Mouse (Mus musculus): ENCODE measurements around the gene Olfr150. TPM values are rescaled to one million over a fixed set of nuclear protein-coding genes. Genes with fewer than 3 reads are reported as not detected.
"Not testable (repeated sequence)": the region's sequence is repeated elsewhere in the genome, so short reads cannot be mapped to it uniquely, and the experiment has no call there.

Gene Olfr150
- polyA plus RNA-seq (2012; rRNA removed) (not detected in 2 replicates), polyA plus RNA-seq (2014; fragmentation: Nextera tagmentation; extraction: Ambion mirVana) (not detected in 2 replicates)

GRCm38 (mm10) chr9:39730678-39731077, at the start of gene Olfr150:
Olfr150 (plus strand) TSS chr9:39730978.
- no peak for ATAC-seq (ENCODE audit: insufficient read depth)
- no peak within 1 kb of the TSS for H3K4me3 ChIP-seq (ENCODE audit: insufficient read depth in 1 of 2, low read depth in 2 of 2, low read length in 2 of 2)
- H3K36me3 ChIP-seq (replicated peaks; ENCODE audit: control insufficient read depth, insufficient read depth, low read depth): no peaks in the 10 kb centered on the region
- H3K9ac ChIP-seq (replicated peaks): no peak within 1 kb of the TSS
- H3K9me3 ChIP-seq (ENCODE audit: control insufficient read depth, low read length): no peaks in the 10 kb centered on the region
- no peaks in the 10 kb centered on the region for H3K4me1 ChIP-seq (replicated peaks; ENCODE audit: control insufficient read depth in 2 of 2, insufficient read depth in 2 of 2, low read length in 1 of 2)
- DNase-seq (ENCODE audit: low read depth in 3 of 3, low spot score in 3 of 3): no peak
- H3K27ac ChIP-seq: no peak within 1 kb of the TSS
- TF ChIP-seq EP300 (IDR thresholded peaks at IDR 0.05; ENCODE audit: low read depth): no peak
- TF ChIP-seq CTCF (IDR thresholded peaks at IDR 0.05; ENCODE audit: low read depth): no peak
- no peak within 1 kb of the TSS for H3K4me2 ChIP-seq (ENCODE audit: low read depth)
- H3K27me3 ChIP-seq (ENCODE audit: control insufficient read depth, insufficient read depth, low read length): no peaks in the 10 kb centered on the region

GRCm38 (mm10) chr9:39701123-39701522, 29.7 kb upstream of the Olfr150 start:
- not testable (repeated sequence) for H3K4me2 ChIP-seq (ENCODE audit: low read depth); H3K36me3 ChIP-seq (replicated peaks; ENCODE audit: control insufficient read depth, insufficient read depth, low read depth); H3K9ac ChIP-seq (replicated peaks); H3K27ac ChIP-seq; H3K9me3 ChIP-seq (ENCODE audit: control insufficient read depth, low read length); ATAC-seq (ENCODE audit: insufficient read depth); H3K4me1 ChIP-seq (replicated peaks; ENCODE audit: control insufficient read depth in 2 of 2, insufficient read depth in 2 of 2, low read length in 1 of 2); H3K27me3 ChIP-seq (ENCODE audit: control insufficient read depth, insufficient read depth, low read length); H3K4me3 ChIP-seq (ENCODE audit: insufficient read depth in 1 of 2, low read depth in 2 of 2, low read length in 2 of 2); DNase-seq (ENCODE audit: low read depth in 3 of 3, low spot score in 3 of 3)
- WGBS (ENCODE audit: insufficient replicate concordance): 75% methylated on average over 7 of the region's 8 CpGs

GRCm38 (mm10) chr9:39707017-39707416, 23.8 kb upstream of the Olfr150 start, which contains the start of gene Olfr149:
Olfr149 (minus strand) TSS chr9:39707117.
- H3K9me3 ChIP-seq (ENCODE audit: control insufficient read depth, low read length): no peaks in the 10 kb centered on the region
- no peak within 1 kb of the TSS for H3K9ac ChIP-seq (replicated peaks)
- TF ChIP-seq EP300 (IDR thresholded peaks at IDR 0.05; ENCODE audit: low read depth): no peak
- no peak for TF ChIP-seq CTCF (IDR thresholded peaks at IDR 0.05; ENCODE audit: low read depth)
- H3K36me3 ChIP-seq (replicated peaks; ENCODE audit: control insufficient read depth, insufficient read depth, low read depth): no peaks in the 10 kb centered on the region
- no peak within 1 kb of the TSS for H3K4me3 ChIP-seq (ENCODE audit: insufficient read depth in 1 of 2, low read depth in 2 of 2, low read length in 2 of 2)
- no peak within 1 kb of the TSS for H3K4me2 ChIP-seq (ENCODE audit: low read depth)
- H3K4me1 ChIP-seq (replicated peaks; ENCODE audit: control insufficient read depth in 2 of 2, insufficient read depth in 2 of 2, low read length in 1 of 2): no peaks in the 10 kb centered on the region
- DNase-seq (ENCODE audit: low read depth in 3 of 3, low spot score in 3 of 3): no peak
- H3K27me3 ChIP-seq (ENCODE audit: control insufficient read depth, insufficient read depth, low read length): no peaks in the 10 kb centered on the region
- H3K27ac ChIP-seq: no peak within 1 kb of the TSS
- no peak for ATAC-seq (ENCODE audit: insufficient read depth)

- Histone ChIP-seq H3K27me3 (ENCODE audit: control insufficient read depth, insufficient read depth, low read length) (no peaks in the 10 kb centered on the region), H3K36me3 (replicated peaks; ENCODE audit: control insufficient read depth, insufficient read depth, low read depth) (no peaks in the 10 kb centered on the region), H3K4me3 (ENCODE audit: insufficient read depth in 1 of 2, low read depth in 2 of 2, low read length in 2 of 2) (no peak overlapping the region), H3K27ac (no peak overlapping the region), H3K4me1 (replicated peaks; ENCODE audit: control insufficient read depth in 2 of 2, insufficient read depth in 2 of 2, low read length in 1 of 2) (no peaks in the 10 kb centered on the region), H3K4me2 (ENCODE audit: low read depth) (no peak overlapping the region), H3K9ac (replicated peaks) (no peak overlapping the region), H3K9me3 (ENCODE audit: control insufficient read depth, low read length) (no peaks in the 10 kb centered on the region)
- ATAC-seq (ENCODE audit: insufficient read depth) (no peak), DNase-seq (ENCODE audit: low read depth in 3 of 3, low spot score in 3 of 3) (no peak)
- TF ChIP-seq CTCF (IDR thresholded peaks at IDR 0.05; ENCODE audit: low read depth): no peak
- no peak for TF ChIP-seq EP300 (IDR thresholded peaks at IDR 0.05; ENCODE audit: low read depth)
- 48% methylated on average over 3 of the region's 3 CpGs for WGBS (ENCODE audit: insufficient replicate concordance)
These were observed 21.8 kb upstream of the Olfr150 start for GRCm38 (mm10) chr9:39708958-39709357.

GRCm38 (mm10) chr9:39711053-39711452, 19.7 kb upstream of the Olfr150 start, which contains the start of gene Olfr965:
Olfr965 (plus strand) TSS chr9:39711353.
- no peak within 1 kb of the TSS for H3K9ac ChIP-seq (replicated peaks)
- no peaks in the 10 kb centered on the region for H3K27me3 ChIP-seq (ENCODE audit: control insufficient read depth, insufficient read depth, low read length)
- ATAC-seq (ENCODE audit: insufficient read depth) (no peak), DNase-seq (ENCODE audit: low read depth in 3 of 3, low spot score in 3 of 3) (no peak)
- H3K9me3 ChIP-seq (ENCODE audit: control insufficient read depth, low read length): no peaks in the 10 kb centered on the region
- H3K4me2 ChIP-seq (ENCODE audit: low read depth): no peak within 1 kb of the TSS
- H3K36me3 ChIP-seq (replicated peaks; ENCODE audit: control insufficient read depth, insufficient read depth, low read depth): no peaks in the 10 kb centered on the region
- H3K27ac ChIP-seq: no peak within 1 kb of the TSS
- H3K4me3 ChIP-seq (ENCODE audit: insufficient read depth in 1 of 2, low read depth in 2 of 2, low read length in 2 of 2): no peak within 1 kb of the TSS
- H3K4me1 ChIP-seq (replicated peaks; ENCODE audit: control insufficient read depth in 2 of 2, insufficient read depth in 2 of 2, low read length in 1 of 2): no peaks in the 10 kb centered on the region
- TF ChIP-seq EP300 (IDR thresholded peaks at IDR 0.05; ENCODE audit: low read depth): no peak
- no peak for TF ChIP-seq CTCF (IDR thresholded peaks at IDR 0.05; ENCODE audit: low read depth)

Data from liver, embryonic 14.5 days (tissue).